Mouse (Mus musculus) left cerebral cortex, postnatal 25 days (tissue): ENCODE results near the gene Higd1a. TPM values are rescaled to one million over a fixed set of nuclear protein-coding genes. Genes with fewer than 3 reads are reported as not detected.

ENCODE experiments used
- DNase-seq, 2 experiments: peaks; one replicate each; pipeline ENCODE4 v3.0.0; 2022; ENCODE audit warnings: low spot score in 2 of 2, mixed read lengths in 1 of 2
- intact Hi-C: fragments of 180-260 bp; cut with DNase I; formaldehyde crosslinking; loops from one replicate; pipeline ENCODE4 v1.15.1; 2025
- total RNA-seq, 2 experiments: library from RNA; stranded (reverse); gene quantifications; 2 replicates each; pipeline ENCODE4 v1.2.3; 2021

Higd1a gene
- total RNA-seq, 2 experiments from 2014 or later: 94.1 to 99.6 TPM

- DNase-seq: no peak
- intact Hi-C loops: loop anchor here (2.0 kb wide), 1 partner anchor 138 kb away; no protein-coding TSS in a partner anchor
Measured at GRCm38 (mm10) chr9:121846526-121847118, 11.5 kb downstream of the Higd1a start.

GRCm38 (mm10) chr9:121842914-121843313 lies 15.2 kb downstream of the Higd1a start:
- intact Hi-C loops: no loop called here
- DNase-seq: no peak

DNA sequence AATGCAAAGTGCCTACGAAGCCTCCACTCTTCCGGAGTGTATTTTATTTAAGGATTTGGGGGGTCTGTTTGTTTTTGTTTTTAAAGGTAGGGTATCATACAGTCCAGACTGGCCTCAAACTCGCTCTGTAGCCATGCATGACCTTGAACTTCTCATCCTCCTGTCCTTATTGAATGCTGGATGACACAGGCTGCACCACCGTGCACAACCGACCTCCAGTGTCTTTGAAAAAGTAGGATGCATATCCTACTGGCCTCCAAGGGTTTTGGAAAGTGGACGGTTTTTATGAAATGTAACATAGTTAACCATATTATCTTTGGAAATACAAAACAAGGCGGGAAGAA lies 18.6 kb downstream of the Higd1a start:
- intact Hi-C loops: no loop called here
- no peak for DNase-seq

DNA sequence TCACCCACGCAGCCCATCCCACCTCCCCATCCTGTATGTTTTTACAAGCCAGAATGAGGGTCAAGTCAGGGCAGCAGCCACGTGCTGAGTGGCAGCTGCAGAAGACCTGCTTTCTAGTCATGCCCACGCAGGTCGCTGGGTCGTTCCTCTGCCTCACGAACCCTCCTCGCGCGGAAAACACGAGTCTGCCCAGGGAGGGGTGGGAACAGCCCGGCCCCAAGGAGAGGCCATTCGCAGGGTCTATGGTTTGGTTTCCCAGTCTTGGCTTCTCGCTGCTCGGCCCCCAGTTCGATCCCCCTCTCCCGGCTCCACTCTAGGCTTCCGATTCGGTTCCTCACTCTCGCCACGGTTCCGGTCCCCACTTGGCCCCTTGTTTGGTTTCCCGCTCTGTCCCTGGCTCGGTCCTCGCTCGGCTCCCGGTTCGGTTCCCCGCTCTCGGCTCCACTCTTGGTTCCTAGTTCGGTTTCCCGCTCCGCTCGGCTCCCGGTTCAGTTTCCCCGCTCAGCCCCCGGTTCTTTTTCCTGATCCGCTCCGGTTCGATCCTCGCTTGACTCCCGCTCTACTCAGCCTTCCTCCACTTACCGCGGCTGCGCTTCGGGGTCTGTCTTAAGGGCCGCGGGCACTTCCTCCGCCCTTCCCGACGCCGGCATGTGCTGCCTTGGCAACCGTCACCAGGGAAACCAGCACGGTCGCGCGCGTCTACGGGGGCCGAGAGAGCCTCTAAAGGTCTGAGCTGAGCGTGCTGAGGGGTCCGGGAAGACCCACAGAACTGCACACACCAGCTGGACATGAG lies 19.1 kb downstream of the Higd1a start, which contains the start of gene Ccdc13:
Gene Ccdc13 (minus strand): TSS at position 633 of the 793 bp plus-strand sequence.
- intact Hi-C loops: no loop called here
- peak; percentile 89 for DNase-seq

DNA sequence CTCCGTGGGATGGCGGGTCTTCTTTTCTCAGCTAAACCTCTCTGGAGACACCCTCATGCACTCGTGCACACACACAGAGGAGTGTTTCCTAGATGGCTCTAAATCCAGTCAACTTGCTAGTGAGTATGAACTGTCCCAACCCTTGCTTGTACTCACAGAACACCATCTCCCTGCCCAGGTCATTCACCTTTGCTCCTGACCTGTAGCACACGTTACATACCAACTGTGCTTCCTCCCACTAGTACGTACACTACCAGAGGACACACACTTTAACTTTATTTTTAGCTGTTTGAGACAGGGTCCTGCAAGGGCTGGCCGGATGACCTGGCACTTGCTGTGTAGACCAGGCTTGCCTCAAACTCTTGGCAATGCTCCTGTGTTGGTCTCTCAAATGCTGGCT lies 20.2 kb downstream of the Higd1a start:
- DNase-seq: no peak
- intact Hi-C loops: no loop called here

GRCm38 (mm10) chr9:121833825-121834224 lies 24.3 kb downstream of the Higd1a start:
- DNase-seq: no peak
- intact Hi-C loops: loop anchor here (5.0 kb wide), 1 partner anchor 43 kb away; no protein-coding TSS in a partner anchor

DNA sequence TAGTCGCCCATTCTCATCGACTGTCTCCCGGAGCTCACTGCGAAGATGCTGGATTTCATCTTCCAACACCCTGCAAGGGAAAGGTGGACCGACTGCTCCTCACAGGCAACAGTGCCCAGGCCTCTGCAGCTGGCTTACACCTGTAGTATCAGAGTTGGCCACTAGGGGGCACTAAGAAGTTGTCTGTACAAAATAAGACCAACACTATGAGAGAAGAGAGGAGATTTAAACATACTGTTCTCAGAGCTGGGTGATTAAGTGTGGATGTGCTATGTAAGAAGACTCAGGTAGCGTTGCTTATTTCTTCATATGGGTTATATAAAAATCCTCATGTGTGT lies 27.2 kb downstream of the Higd1a start:
- intact Hi-C loops: loop anchor here (5.0 kb wide), 1 partner anchor 46 kb away; no protein-coding TSS in a partner anchor
- peak; percentile 84 to 92 for DNase-seq

DNA sequence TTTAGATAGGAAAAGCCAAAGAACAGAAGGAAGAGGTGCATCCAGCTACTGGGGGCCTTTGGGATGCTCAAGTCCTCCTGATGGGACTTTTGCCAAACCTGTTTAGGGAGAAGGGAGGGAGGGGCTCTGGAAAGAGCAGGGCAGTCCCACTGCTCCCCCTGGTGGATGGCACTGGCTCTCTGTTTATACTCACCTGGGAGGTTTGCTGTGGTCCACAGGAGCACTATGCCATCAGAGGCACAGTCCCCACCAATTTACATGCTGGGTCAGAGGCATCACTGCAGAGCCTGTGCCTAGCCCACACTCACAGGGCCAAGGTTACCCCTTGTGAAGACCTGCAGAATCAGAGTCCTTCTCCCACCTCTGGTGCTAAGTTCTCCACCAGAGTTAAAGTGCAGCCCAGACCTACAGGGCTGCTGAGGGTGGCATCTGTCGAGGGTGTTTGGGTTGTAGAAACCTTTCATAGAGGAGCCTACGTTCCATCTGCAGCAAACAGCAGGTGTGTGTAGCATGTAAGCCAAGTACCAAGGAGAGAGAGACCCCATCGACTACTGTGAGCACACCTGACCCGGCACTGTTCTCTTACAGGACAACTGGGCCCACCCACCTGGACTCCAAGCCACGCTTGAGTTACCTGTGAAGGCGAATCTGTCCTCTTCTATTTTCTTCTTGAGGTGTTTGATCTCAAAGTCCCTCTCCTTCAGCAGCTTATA lies 27.8 kb downstream of the Higd1a start:
- intact Hi-C loops: loop anchor here (5.0 kb wide), 1 partner anchor 47 kb away; no protein-coding TSS in a partner anchor
- DNase-seq: peak in 1 of 2 experiments; percentile 44

- no peak for DNase-seq
- intact Hi-C loops: no loop called here
Measured at GRCm38 (mm10) chr9:121829270-121829992, 28.7 kb downstream of the Higd1a start.

DNA sequence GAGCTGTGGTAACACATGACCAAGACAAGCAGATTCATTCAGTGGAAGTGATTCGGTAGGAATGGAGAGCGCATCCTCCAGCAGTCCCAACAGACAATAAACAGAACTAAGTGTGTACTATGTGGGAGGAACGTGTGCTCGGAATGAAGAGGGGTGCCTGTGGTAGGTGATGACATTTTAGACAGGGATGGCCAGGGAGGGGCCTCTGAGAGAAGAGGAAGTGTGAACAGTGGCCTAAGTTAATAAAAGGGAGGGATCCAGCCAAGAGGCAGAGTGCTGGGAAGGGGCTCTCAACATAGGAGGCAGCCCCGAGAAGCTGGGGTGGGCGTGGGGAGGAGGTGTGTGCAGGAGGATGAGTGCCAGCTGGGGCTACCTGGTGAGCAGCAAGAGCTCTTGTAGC lies 29.8 kb downstream of the Higd1a start:
- intact Hi-C loops: no loop called here
- DNase-seq: no peak

DNA sequence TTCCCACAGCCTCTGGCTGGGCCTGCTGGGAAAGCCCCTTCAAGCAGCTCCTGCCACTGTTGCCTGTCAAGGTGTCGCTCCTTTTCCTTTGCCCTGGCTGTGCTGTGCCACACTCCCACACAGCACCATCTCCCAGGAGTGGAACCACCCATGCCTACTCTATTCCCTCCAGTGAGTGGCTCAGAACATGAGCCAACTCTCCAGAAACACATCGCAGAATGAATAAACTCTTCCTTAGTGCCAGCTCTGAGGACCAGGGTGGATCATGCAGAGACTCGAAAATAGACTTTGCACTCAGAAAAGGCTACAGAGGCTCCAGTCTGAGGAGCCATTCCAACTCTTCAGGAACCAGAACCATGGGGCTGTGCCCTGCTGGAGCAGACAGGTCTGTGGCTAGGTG lies 31.8 kb downstream of the Higd1a start:
- intact Hi-C loops: loop anchor here (1.0 to 2.0 kb wide), 2 partner anchors 48 to 66 kb away; no protein-coding TSS in a partner anchor
- DNase-seq: peak in 1 of 2 experiments; percentile 85

- intact Hi-C loops: no loop called here
- DNase-seq: no peak
Measured at GRCm38 (mm10) chr9:121823991-121824390, 34.2 kb downstream of the Higd1a start.

GRCm38 (mm10) chr9:121823051-121823450 lies 35.1 kb downstream of the Higd1a start:
- intact Hi-C loops: no loop called here
- DNase-seq: no peak

DNA sequence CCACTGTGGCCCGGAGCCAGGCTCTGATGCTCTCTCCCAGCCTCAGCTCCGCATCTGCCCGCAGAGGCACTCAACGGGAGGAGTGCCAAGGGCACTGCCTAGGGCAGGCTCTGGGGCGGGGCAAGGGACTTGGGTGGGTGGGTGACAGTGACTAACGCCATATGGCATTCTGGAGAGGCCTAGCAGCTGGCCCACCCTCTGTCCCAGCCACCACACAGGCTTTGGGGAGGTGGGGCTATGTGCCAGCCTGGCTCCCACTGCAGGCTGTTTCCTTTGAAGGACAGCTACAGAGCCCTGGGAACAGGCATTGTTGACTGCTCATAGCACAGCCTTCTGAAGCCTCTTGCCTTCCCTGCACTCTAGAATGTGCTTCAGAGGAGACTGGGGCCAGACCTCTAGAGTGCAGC lies 35.6 kb downstream of the Higd1a start:
- intact Hi-C loops: no loop called here
- peak in 1 of 2 experiments; percentile 60 for DNase-seq

DNA sequence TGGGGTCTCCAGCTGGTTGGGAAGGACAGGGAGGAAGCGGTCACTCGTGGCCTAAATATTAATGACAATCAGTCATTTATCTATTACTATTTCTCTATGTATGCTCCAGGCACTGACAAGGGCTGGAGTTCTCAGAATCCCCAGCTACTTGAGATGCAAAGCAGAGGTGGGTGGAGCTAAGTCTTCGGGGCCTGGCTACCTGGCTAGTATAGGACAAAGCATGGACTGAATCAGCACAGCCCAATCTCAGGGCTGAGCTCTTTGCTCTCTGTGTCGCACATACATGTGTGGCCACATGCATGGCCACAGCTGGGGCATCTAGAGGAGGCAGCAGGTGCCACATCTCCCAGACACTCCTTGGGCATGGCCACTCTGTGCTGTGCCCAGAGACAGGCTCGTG lies 37.4 kb downstream of the Higd1a start:
- DNase-seq: no peak
- intact Hi-C loops: no loop called here

DNA sequence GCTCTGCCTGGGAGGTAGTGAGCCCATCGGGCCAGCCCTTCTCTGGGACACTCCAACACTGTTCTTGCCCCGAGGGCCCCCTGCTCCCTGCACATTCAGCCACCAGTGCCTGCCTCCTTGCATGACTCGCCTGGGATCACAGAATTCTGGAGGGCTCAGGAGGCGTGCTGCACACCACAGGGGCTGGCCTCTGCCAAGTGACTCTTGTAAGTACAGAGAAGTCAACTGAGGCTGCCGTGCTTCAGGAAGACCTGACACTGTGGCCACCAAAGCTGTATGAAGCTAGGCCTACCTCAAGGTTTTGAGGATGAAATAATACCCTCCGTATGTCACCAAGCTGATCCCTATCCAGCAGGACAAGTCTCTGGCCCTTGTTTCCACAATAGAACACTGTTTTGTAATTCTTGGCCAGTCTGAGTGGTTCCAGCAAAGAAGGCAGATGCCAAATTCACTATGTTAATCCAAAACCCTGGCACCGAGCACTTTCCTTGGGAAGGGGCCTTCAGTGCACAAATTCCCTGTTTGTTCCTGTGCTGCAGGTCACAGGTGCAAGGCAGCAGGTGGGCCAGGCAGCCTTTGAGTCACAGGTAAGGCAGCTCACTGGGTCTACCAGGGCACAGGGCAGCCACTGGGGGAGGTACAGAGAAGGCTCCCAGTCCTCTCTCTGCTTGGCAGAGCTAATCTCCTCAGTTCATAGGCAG lies 38.2 kb downstream of the Higd1a start:
- DNase-seq: no peak
- intact Hi-C loops: no loop called here

DNA sequence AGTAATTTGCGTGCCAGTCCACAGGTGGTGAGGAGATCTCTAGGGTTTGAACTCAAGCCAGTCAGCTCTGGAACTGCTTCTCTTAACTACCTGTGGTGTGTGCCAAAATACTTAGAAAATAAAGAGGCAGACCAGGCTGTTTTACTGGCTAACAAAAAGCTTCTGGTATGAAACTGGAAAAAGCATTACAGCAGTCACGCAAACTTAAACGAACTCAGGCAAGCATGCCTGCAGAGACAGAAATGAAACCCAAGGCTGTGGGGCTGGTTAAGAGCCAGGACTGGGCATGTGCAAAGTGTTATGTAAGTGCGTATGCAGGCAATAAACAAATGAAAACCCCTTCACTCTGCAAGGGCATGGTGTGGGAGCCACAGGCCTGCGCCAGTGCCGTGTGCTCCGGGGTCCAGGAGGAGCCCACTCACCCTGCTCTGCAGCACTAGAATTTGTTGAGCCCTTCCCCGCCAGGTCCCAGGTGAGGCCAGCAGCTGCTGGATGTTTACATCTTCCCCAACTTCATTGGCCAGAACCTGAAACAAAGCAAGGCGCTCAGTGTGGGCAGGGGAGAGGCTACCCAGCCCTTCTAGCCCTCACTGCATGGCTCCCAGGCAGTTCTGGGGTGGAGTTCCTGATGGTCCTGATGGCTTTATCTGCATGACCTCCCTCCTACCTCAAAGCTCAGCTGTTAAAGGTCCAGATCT lies 38.9 kb downstream of the Higd1a start:
- intact Hi-C loops: no loop called here
- DNase-seq: peak in 1 of 2 experiments; percentile 47

- no peak for DNase-seq
- intact Hi-C loops: no loop called here
Measured at GRCm38 (mm10) chr9:121815183-121815582, 43.0 kb downstream of the Higd1a start.
